Mouse (Mus musculus) heart, adult 11 months (tissue): Measurements from ENCODE around the gene Pax7.

ENCODE experiments used
- DNase-seq: peaks from one replicate; pipeline ENCODE4 v3.0.0; 2022

The Pax7 gene

DNA sequence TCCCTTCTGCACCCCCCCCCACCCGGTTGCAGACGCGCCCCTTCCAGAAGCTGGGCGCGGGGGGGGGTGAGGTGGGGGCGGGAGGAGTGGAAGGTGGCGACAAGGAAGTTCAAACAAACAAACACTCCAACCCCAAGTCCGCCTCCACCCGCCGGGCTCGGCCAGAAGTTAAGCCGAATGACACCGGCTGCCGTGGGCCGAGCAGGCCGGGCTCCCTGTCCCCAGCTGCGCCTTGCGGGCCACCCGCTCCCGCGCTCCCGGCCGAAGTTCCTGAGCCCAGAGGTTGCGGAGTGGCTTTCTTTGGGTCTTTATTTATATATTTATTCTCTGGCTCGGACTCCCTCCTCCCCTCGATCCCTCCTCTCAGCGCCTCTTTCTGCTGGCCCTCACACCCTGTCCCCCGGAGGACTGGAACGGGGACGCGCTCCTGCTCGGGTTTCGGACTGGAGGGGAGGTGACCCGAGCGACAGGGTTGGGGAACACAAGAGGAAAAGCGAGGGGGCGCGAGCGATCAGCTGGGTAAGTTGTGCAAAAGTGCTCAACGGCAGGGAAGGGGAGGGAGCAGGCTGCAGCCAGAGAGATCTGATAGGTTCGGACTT, at the start of gene Pax7:
Gene Pax7 (minus strand): TSS at position 493 of the 599 bp plus-strand sequence.
- DNase-seq, result no peak

DNA sequence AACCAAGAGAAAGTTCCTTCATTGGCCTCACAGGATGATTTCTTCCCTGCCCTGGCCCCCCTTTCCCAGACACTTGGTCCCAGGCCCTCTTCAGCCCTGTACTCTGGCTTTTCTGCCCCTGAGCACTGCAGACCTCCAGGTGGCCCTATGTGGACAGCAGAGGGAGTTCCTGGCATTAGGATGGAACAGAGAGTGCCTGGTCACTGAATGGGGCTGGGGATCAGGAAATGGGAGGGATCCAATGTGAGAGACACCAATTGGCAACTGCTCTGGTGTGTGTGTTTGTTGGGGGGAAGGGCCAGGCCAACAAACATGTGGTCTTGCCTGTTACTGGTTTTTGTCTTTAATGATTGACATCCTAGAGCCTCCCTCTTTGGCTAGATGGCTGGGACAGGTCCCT, 48.5 kb upstream of the Pax7 start:
- DNase-seq, result no peak

DNA sequence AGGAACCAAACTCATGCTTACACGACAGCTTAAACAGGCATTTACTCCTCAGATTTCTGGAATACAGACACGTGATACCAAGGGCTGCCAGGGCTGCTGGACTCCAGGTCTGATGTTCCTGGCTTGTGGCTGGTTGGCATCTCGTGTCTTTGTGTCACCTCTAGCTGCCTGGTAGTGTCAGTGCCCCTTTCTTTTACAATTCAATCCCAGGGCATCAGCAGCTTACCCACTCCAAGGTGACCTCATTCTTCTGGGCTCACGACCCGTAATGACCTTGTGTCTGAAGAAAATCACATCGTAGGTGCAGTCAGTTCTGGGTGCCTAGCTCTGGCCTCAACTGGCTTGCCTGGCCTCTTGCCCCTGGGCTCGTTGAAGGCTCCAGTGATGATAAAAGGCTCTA, 46.0 kb upstream of the Pax7 start:
- DNase-seq, result peak; percentile 79

DNA sequence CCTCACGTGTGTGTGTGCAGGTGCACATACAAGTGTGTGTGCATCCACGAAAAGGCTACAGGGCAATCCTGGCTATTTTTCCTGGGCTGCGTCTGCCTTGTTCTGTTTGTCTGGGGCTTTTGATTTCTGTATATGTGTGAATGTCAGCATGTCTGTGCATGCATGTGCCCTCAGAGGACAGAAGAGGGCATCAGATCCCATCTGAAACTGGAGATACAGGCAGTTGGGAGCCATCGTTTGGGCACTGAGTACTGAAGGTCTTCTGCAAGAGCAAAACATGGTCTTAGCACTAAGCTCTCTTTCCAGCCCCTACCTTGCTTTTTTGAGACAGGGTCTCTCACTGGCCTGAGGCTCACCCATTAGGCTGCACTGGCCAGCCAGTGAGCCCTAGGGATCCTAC, 45.1 kb upstream of the Pax7 start:
- DNase-seq, result peak; percentile 79

DNA sequence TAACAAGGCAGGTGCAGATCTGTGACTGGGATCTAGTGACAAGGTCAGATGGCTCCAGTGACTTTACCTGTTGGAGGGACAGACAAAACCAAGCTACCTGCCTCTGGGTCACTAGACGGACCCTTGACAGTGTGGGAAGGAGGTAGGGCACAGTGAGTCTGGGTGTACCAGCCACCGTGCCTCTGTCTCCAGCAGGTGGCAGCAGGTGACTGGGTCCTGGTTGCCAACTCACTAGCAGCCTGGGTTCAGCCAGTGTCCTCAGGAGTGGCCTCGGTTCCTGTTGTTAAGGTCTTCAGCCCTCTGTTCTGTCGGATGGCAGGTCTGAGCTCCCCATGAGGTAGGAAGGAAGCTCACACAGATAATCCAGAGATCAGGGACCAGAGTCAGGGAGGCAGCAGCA, 43.9 kb upstream of the Pax7 start:
- DNase-seq, result peak; percentile 88

DNA sequence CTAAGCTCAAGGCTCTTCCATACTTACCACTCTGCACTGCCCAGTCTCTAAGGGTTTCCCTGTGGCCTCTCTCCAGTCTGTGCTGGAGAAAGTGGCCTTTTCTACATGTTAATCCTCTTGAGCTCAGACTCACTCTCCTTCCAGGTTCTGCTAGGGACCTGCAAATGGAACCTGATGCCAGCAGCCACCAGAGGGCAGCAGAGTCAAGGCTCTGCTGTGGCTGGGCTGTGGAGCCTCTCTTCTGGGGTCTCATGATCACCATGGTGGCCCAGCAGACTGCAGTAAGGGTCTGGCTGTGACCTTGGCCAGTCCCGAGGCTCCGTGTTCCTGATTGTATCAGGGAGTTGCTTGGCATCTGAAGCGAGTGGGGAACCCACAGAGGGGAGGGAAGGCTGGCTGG, 39.3 kb upstream of the Pax7 start:
- DNase-seq, result peak; percentile 79

DNA sequence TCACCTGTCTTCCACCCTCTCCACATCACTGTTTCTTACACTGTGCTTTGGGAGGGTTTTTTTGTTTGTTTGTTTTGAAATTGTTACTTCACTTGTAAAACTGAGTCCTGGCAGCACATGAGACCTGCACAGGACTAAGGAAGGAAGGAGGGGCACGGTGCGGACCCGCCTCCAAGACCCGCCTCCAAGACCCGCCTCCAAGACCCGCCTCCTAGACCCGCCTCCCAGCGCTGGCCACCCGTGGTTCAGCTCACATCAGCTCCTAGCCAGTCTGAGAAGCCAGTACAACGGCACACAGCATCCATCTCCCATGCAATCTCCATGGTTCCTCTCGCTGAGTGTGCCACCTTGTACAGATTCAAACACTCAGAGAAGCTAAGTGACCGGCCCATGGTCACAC, 38.4 kb upstream of the Pax7 start:
- DNase-seq, result peak; percentile 76

DNA sequence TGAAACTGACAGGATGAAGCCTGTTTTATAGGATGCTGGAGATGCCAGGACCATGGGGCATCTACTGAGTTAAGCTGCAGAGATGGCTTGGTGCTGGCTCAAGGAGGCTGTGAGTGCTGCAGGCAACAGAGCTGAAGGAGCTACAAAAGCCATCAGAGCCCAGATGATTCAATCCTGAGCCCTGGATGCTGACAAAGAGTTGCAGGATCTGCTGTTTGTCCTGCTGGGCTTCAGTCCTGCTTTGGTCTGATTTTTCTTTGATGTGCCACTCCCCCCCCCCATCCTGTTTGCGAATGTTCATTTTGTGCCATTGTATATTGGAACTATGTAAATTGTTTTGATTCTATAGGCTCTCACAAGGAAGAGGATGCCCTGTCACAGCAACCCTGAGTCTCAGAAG, 29.9 kb upstream of the Pax7 start:
- peak; percentile 78 for DNase-seq

DNA sequence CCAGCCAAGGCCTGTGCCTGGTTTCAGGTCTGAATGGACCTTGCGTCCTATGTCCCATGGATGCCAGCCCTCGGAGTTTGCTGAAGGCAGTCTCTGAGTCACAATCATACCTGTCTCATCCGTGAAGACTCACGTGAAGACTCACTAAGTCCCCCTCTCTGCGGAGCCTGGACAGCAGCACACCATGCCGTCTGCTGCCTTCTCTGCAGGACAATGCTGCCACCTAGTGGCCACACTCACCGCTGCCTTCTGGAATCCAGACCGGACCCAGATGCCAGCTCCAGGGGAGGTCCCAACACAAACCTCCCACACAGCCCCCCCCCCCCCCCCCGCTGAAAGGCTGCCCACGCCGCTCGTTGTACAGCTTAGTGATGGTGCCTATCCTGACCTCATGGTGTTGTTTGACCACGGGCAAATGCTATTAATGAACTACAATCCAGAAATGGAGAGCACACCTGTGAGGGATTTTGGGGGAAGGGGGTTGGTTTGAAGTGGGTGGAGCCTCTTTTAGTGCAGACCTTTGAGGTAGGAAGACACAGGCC, 25.4 kb upstream of the Pax7 start:
- peak; percentile 96 for DNase-seq

DNA sequence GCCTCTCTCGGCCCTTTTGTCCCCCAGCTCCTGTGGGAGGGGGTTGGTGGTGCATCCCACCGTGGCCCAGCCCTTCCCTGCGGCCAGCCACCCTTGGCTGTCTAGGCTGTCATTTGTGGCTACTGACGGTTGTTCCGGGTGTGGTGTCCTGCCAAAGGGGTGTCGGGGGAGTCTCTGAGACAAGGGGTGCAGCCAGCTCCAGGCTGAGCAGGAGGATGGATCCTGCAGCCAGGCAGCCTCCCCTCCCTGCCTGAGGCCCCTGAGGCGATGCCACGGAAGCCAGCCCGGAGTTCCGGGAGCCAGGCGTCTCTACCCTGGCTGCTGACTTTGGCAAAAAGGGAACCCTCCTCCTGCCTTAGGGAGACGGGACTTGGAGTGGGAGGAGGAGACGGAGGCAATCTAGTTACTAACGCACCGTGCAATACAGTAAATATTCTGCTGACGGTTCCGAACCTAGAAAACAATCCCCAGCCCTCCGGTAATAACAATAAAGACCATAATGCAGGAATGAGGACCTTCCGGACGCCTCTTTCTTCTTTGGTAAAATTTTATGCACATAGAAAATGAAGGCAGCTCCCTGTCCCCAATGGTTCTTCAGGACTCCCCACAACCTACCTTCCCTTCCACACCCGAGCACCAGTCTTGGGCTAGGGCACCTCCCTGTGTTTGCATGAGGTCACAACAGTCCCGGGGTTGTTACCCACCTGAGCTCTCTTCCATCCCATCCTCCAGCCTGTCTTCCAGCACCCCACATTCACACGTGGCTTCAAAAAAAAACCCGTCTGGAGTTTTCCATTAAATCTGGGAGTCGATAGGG, 19.1 kb upstream of the Pax7 start:
- peak; percentile 81 for DNase-seq

DNA sequence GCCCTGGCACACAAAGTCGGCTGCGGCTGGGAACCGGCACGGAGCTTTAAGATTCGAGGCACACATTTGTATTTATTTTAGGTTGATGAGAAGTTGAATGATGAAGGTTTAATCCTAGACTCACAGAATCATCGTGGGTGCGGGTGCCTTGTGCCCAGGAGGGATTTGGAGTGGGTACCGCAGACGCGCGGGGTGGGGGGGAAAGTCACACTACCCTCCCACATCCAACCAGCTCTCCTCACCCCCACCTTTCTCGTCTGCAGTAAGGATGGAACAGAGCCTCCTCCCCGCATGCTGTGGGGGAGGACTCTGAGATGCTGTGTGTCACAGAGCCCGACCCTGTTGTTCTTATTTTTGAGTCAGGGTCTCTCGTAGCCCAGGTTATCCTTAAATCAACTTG, 18.1 kb upstream of the Pax7 start:
- DNase-seq, result peak; percentile 73

DNA sequence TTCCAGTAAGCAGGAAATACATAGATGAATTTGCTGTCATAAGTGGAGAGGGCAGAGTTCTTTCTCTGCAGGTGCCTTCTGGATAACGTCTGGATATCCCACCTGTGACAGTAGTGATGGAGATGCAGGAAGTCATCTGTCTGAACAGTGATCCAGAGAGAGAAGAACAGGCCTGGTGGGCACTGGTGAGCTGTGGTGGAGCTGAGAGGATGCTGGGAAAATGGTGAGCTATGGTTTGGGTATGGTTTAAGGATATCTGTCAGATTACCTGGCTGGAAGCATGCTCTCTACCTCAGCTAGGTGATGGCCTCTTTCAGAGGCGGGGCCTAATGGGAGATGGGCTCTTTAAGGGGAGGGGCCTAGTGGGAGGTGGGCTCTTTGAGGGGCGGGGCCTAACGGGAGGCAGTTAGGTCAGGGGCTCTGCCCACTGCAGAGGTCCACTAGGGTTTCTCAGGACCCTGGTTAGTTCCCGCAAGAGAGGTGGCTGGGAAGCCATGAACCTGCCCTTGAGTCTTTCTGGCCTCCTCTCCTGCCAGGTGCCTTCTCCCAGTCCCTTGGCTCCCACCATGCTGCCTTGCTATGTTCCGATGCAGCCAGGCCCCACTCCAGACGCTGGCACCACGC, 17.3 kb upstream of the Pax7 start:
- DNase-seq, result peak; percentile 82

DNA sequence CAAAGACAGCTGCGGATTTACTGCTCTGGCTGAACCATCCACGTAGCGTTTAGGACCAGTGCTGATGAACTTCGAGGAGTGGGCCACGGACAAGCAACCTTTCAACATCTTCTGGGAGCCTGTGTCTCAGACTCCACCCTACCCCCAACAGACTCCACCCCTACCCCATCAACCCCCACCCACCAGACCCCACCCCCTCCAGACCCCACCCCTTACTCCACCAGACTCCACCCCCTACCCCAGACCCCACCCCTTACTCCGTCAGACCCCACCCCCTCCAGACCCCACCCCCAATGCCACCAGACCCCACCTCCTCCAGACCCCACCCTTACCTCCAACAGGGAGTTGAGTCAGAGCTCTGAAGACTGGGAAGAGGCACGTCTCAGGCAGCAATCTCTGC, 10.1 kb upstream of the Pax7 start:
- DNase-seq, result no peak

DNA sequence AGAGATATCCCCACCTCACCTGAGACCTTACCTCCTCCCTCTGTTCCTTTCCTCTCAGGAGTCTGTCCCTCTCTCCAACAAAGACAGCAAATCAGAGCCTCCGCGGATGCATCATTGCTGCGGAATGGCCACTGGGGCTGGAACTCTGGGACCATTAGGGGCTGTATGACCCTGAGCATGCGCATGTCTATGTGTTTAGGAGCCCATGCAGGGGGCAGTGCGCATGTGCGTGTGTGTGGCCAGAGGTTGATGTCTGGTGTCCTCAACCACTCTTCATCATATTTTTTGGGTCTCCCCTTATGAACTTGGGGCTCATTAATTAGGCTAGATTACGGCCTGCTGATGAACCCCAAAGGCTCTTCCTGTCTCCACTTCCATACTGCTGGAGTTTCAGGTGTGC, 9.6 kb upstream of the Pax7 start:
- DNase-seq, result no peak

DNA sequence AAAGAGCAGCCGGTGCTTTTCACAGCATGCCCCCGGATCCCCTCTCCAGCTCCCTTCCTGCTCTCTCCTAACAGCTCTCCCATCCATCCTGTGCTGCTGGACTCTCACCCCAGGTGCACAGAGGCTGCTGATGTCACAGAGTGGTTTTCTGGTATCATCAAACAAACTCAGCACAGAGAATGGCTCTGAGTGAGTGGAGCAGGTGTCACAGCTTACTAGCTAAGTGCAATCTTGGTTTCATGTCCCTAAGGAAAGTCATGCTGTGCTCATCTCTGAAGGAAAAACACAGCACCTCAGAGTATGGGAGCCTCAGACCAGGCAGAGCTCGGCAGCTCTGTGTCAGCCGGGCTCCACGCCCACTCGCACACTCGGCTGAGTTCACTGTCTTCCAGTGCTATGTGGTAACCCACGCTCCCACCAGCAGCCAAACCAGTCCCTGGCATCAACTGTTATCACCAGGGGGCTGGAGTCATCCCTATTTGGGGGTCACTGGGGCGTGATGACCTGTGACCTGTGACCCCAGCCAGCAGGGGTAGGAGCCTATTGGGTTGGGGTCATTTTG, 7.7 kb upstream of the Pax7 start:
- DNase-seq, result no peak

DNA sequence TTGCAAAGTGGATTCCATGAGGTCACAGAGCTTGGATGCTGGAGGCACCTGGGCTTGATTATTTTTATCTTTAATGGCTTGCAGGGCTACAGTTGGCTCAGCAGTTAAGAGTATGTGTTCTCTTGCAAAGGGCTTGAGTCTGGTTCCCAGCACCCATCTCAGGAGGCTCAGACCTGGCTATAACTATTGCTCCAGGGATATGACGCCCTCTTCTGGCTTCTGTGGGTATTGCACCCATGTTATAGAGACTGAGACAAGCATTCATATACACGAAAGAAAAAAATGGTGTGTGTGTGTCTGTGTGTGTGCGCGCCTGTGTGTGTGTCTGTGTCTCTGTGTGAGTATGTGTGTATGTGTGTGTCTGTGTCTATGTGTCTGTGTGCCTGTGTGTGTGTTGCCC, 7.1 kb upstream of the Pax7 start:
- DNase-seq, result no peak

DNA sequence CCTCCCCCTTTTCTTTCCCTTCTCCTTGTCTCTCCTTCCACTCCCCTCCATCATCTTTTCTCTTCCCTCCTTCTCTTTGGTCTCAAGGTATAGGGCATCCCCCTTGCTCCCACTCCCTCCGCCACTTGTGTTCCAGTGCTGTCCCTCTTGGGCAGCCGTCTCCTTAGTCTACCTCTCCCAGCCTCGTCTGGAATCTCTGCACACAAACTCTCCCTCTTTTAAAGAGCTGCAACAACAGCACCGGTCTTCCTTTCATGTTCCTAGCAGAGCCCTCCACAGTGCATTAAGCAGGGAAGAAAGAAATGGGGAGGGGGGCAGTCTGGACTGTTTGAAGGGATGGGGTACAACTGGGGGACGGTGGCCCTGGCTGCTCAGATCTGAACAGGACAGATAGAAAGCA, 3.4 kb upstream of the Pax7 start:
- no peak for DNase-seq

DNA sequence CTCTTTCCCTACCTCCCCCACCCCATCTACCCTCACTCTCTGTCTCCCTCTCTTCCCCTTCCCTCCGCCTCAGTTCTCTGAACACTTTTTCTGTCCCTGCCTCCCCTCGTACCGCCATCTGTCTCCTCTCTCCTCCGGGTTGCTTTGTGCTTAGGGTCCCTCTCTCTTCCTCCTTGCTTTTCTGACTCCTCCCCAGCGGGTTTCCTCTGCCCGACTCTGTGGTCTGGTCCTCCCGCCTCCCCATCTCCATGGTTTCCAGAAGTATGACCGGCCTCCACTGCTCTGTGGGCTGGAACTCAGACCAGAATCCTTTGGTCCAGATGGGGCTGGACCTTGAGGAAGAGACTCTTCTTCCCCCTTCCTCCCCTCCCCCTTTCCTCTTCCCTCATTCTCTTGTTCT, 2.9 kb upstream of the Pax7 start:
- no peak for DNase-seq

DNA sequence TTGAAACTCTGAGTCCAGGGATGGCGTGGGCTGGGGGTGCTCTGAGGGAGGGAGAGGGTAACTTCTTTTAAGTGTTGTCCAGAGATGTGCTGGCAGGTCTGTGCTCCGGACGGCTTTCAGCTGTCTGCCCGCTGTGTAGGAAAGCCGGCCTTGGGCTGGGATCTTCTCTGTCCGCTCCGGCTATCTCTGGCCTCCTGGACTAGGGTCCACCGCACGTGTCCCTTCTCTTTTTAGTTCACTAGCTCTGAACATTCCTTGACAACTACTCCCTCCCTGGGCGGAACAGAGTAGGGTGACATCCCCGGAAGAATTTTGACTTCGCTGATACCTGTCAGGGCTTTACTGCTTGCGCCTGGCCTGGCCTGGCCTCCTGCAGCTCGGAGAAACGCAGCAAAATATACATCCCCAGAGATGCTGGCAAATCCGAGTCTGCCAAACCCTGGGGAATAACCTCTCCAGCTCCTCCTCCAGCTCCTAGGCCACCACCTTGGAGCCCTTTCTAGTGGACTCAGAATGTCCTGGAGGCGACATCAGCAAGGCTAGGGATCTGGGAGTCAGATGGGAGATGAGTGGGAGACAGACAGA, 581 bp upstream of the Pax7 start:
- DNase-seq, result no peak

DNA sequence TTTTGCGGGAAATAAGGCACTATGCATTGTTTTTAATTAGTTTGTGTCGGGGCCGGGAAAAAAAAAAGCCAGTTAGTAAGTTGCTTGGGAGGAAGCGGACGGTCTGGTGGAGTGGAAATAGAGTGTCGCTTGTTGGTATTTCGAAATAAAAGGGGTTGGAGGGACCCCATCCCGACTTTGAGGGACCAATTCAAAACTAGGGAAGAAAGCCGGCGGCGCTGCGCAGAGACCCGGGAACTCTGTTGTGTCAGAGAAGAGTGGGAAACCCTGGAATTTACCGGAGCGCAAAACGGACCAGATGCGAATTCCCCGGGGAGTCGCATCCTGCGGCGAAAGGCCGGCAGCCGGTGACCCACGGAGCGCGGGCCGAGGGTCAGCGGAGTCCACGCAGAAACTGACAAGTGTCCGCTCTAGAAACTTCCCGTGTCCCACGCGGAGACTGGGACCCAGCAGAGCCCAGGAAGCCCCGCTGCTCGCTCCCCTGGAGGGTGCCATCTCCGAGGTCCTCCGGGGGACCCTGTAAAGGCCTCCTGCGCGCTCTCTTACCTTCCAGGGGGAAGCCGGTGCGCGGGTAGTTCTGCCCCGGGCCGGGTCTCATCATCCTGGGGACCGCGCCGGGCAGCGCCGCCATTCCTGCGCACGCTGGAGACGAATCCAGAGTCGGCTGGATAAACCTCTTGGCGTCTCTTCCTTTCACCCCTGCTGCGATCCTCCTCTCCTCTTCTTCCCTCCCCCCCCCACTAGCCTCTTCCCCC, 870 bp downstream of the Pax7 start:
- no peak for DNase-seq

DNA sequence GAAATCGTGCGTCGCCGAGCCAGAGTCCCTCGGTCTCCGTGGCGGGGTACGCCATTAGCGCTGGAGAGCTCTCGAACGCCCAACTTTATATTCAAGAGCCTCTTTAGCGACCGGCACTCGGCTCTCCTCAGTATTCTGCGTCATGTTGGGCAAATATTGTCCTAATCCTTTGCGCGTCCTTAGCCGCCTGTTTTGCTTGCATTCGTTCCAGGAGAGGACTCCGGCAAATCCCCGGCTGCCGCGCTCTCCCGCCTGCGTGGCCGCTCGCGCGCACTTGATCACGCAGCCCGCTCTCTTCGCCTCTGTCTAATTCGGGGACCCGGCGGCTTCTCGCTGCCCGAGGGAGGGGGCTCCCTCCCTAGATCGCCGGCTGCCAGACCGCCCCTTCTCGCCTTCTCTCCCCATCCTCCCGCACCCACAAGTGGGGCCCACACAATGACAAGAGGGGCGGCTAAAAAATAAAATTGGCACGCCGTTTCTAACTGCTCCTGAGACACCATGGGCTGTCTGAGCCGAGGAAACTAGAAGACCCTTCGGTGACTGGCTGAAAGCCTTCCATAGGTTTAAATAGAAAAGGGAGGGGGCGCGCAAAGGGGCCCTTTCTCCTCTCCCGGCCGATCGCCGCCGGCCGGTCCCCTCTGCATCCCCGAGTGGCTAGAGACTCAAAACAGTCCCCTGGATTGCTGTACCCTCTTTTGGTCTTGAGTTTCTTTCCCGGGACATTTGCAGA, 1.7 kb downstream of the Pax7 start:
- no peak for DNase-seq
